Mouse (Mus musculus): ENCODE results near the gene Immp1l.

DNA sequence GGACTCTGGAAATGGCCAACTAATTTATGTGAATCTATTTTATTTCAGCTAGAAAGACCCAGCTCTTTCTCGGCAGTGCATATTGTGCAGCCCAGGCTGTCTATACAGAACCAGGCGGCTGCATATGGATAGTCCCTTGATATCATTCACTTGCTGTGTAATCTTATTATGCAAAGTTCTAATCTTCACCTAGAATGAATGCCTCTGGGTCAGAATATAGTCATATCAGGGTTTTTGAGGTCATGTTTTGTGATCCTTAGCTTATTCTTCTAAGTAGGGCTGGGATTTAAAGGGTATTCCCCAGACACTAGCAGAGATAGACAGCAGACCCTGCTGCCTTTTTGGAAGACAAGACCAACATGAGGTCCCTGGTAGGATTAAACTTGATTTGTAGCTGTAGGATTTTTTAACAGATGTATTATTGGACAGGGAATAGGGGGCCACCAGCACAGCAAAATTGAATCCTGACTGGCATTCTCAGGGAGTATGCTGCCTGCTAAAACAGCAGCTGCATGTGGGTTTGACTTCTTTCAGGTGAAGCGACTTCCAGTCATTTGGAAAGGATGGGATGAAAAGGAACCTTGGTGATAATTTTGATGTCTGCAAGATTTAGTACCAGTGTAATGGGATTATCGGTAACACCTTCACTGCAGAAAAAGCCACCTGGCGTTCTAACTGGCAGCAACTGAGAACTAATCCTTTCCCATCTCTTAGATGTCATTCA is 13.3 kb downstream of the Immp1l start:
- TF ChIP-seq EP300 (IDR thresholded peaks at IDR 0.05) (no peak), CTCF (IDR thresholded peaks at IDR 0.05) (no peak)

Measured in lung, postnatal 0 days (tissue).